Mouse (Mus musculus) ovary, adult 10 weeks (tissue): ENCODE results near the gene Gnas. TPM values are rescaled to one million over a fixed set of nuclear protein-coding genes. Genes with fewer than 3 reads are reported as not detected.

ENCODE experiments used
- polyA plus RNA-seq: library from polyadenylated mRNA; stranded (reverse); fragments of 350-450 nt; fragmentation: Illumina TruSeq; extraction: RNeasy Lipid Tissue Mini Kit (QIAGEN cat#74804); gene quantifications from one replicate; pipeline ENCODE4 v1.2.3, GENCODE M21; 2014

Gnas gene
- 794 TPM for polyA plus RNA-seq

DNA sequence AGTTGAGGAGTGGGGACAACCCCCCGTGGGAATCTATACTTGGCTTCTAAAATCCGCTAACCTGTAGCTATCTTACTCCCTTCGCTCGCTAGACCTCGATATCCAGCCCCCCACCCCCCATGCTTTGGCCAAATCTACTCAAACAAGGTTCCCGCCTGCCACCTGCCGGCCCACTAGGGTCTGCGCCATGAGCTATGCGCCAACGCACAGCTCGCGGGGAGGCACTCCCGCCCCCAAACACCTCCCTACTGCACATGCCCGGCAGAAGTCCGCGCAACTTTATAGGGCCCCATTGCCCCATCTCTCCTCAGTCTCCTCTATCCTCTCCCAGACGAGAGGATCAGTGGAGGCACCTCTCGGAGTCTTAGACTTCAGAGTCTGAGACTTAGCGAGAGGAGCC lies at the start of gene Gnas:
Gene Gnas (plus strand): TSS at position 310 of the 400 bp plus-strand sequence.

DNA sequence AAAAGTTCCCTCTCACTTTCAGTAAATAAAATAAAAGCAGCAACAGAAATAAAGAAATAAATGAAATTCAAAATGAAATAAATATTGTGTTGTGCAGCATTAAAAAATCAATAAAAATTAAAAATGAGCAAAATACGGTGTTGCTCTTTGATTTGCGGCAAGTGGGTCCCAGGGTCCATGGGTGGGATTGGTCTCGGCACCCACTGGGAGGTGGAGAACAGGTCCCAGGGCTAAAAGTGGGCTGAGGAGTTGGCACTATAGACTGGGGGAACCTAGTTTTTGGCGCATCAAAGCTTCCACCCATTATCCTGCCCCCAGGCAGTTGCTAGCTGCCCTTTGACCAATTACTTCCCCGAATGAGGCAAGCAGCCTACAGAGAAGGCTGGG lies 62.5 kb downstream of the Gnas start, which contains the start of gene Gm20721:
Gene Gm20721 (minus strand): TSS at position 101 of the 387 bp plus-strand sequence.

Other genes starting within 250 kb of the Gnas start
- gene Stx16, start 208.0 kb upstream of the Gnas start, polyA plus RNA-seq = 45.1 TPM
- gene Npepl1, start 174.0 kb upstream of the Gnas start, polyA plus RNA-seq = 3.4 TPM
- not detected for gene Gm20721, start 62.4 kb downstream of the Gnas start, polyA plus RNA-seq
- 4.7 TPM for gene Nelfcd, start 131.5 kb downstream of the Gnas start, polyA plus RNA-seq
- 8.3 TPM for gene Ctsz, start 154.7 kb downstream of the Gnas start, polyA plus RNA-seq
- gene Tubb1, start 166.4 kb downstream of the Gnas start, polyA plus RNA-seq = not detected
- gene Atp5e, start 179.8 kb downstream of the Gnas start, polyA plus RNA-seq = 27.9 TPM
- 64.5 TPM for gene Prelid3b, start 188.8 kb downstream of the Gnas start, polyA plus RNA-seq